Mouse (Mus musculus): ENCODE measurements around the gene Srd5a2.
"Not testable (repeated sequence)": the region's sequence is repeated elsewhere in the genome, so short reads cannot be mapped to it uniquely, and the experiment has no call there.

Srd5a2 gene

GRCm38 (mm10) chr17:74047210-74048082 lies at the start of gene Srd5a2:
Gene Srd5a2 (minus strand): TSS chr17:74047916.
- peak; percentile 38 to 44 for DNase-seq

- DNase-seq: peak; percentile 4 to 16
Observed at GRCm38 (mm10) chr17:74088886-74089678, 41.4 kb upstream of the Srd5a2 start.

GRCm38 (mm10) chr17:74088016-74088415 lies 40.3 kb upstream of the Srd5a2 start:
- DNase-seq: no peak

GRCm38 (mm10) chr17:74083370-74083769 lies 35.7 kb upstream of the Srd5a2 start:
- DNase-seq: no peak

- DNase-seq: no peak
Observed at GRCm38 (mm10) chr17:74080076-74080615, 32.4 kb upstream of the Srd5a2 start.

- no peak for DNase-seq
Observed at GRCm38 (mm10) chr17:74078776-74079495, 31.2 kb upstream of the Srd5a2 start.

- DNase-seq: not testable (repeated sequence)
Observed at GRCm38 (mm10) chr17:74073067-74073466, 25.4 kb upstream of the Srd5a2 start.

GRCm38 (mm10) chr17:74062763-74063162 lies 15.0 kb upstream of the Srd5a2 start:
- not testable (repeated sequence) for DNase-seq

GRCm38 (mm10) chr17:74048229-74048816 lies 607 bp upstream of the Srd5a2 start:
- no peak for DNase-seq

- DNase-seq: peak; percentile 49 to 62
Observed at GRCm38 (mm10) chr17:74043754-74044153, 4.0 kb downstream of the Srd5a2 start.

- peak; percentile 92 to 95 for DNase-seq
Observed at GRCm38 (mm10) chr17:74020526-74021203, 27.1 kb downstream of the Srd5a2 start.

GRCm38 (mm10) chr17:74018281-74018680 lies 29.4 kb downstream of the Srd5a2 start:
- no peak for DNase-seq

GRCm38 (mm10) chr17:74017649-74018048 lies 30.1 kb downstream of the Srd5a2 start:
- DNase-seq: no peak

GRCm38 (mm10) chr17:74015128-74015527 lies 32.6 kb downstream of the Srd5a2 start:
- no peak for DNase-seq

GRCm38 (mm10) chr17:74008680-74009079 lies 39.0 kb downstream of the Srd5a2 start:
- DNase-seq: no peak

- no peak for DNase-seq
Observed at GRCm38 (mm10) chr17:74007001-74007400, 40.7 kb downstream of the Srd5a2 start.

GRCm38 (mm10) chr17:74002396-74002795 lies 45.3 kb downstream of the Srd5a2 start:
- no peak for DNase-seq

- DNase-seq: no peak
Observed at GRCm38 (mm10) chr17:73995907-73996645, 51.6 kb downstream of the Srd5a2 start.

GRCm38 (mm10) chr17:73991264-73991663 lies 56.5 kb downstream of the Srd5a2 start:
- no peak for DNase-seq

GRCm38 (mm10) chr17:73986571-73986970 lies 61.1 kb downstream of the Srd5a2 start:
- no peak for DNase-seq

GRCm38 (mm10) chr17:73985936-73986335 lies 61.8 kb downstream of the Srd5a2 start:
- no peak for DNase-seq
